Mouse (Mus musculus) myocyte (in vitro differentiated cells): ENCODE results near the gene Lyve1. TPM values are rescaled to one million over a fixed set of nuclear protein-coding genes. Genes with fewer than 3 reads are reported as not detected.

Experiments
- H3K27me3 ChIP-seq: one replicate; pipeline ENCODE4 v1.6.1; 2011; ENCODE audit not compliant: control insufficient read depth, insufficient read depth, insufficient read length
- H3K36me3 ChIP-seq: one replicate; pipeline ENCODE4 v1.6.1; 2011; ENCODE audit not compliant: control insufficient read depth, insufficient read depth
- H3K4me2 ChIP-seq: one replicate; pipeline ENCODE4 v1.6.1; 2011; ENCODE audit warnings: low read depth, control low read depth
- H3K4me3 ChIP-seq: one replicate; pipeline ENCODE4 v1.5.1; 2011; ENCODE audit warnings: mild to moderate bottlenecking, control low read depth, moderate library complexity
- H3K79me2 ChIP-seq: one replicate; pipeline ENCODE4 v1.6.1; 2011; ENCODE audit not compliant: control insufficient read depth, insufficient read depth
- H3ac ChIP-seq: one replicate; pipeline ENCODE4 v1.6.1; 2011; ENCODE audit not compliant: control insufficient read depth, insufficient read length
- CEBPB ChIP-seq: IDR thresholded peaks from 2 replicates; pipeline ENCODE4 v1.6.1; 2011; ENCODE audit warnings: mild to moderate bottlenecking, moderate library complexity; ENCODE audit not compliant: poor library complexity, insufficient read depth, severe bottlenecking
- E2F4 ChIP-seq: IDR thresholded peaks from one replicate; pipeline ENCODE4 v1.6.1; 2011; ENCODE audit warnings: mild to moderate bottlenecking, control low read depth, moderate library complexity; ENCODE audit not compliant: insufficient read depth
- MAX ChIP-seq: IDR thresholded peaks from one replicate; pipeline ENCODE4 v1.6.1; 2011; ENCODE audit warnings: low read depth, mild to moderate bottlenecking, control low read depth
- MYOD1 ChIP-seq, 3 experiments: IDR thresholded peaks; one replicate each; pipeline ENCODE4 v1.6.1; 2011; ENCODE audit warnings: control low read depth in 2 of 3, low read depth in 2 of 3, mild to moderate bottlenecking in 2 of 3, moderate library complexity in 1 of 3; ENCODE audit not compliant: insufficient read length in 2 of 3, control insufficient read depth in 1 of 3
- MYOG ChIP-seq, 3 experiments: IDR thresholded peaks; one replicate each; pipeline ENCODE4 v1.6.1; 2011; ENCODE audit warnings: control low read depth in 2 of 3, low read depth in 2 of 3, mild to moderate bottlenecking in 2 of 3; ENCODE audit not compliant: insufficient read length in 2 of 3, control insufficient read depth in 1 of 3, insufficient read depth in 1 of 3
- POLR2A ChIP-seq: IDR thresholded peaks from one replicate; pipeline ENCODE4 v1.6.1; 2011; ENCODE audit warnings: low read depth, mild to moderate bottlenecking, control low read depth, moderate library complexity; ENCODE audit not compliant: insufficient read length
- POLR2AphosphoS2 ChIP-seq: IDR thresholded peaks from one replicate; pipeline ENCODE4 v1.6.1; 2011; ENCODE audit warnings: low read depth, control low read depth; ENCODE audit not compliant: insufficient read length
- REST ChIP-seq: IDR thresholded peaks from one replicate; pipeline ENCODE4 v1.6.1; 2011; ENCODE audit warnings: mild to moderate bottlenecking, control low read depth, moderate library complexity; ENCODE audit not compliant: insufficient read depth, insufficient read length
- SRF ChIP-seq: IDR thresholded peaks from one replicate; pipeline ENCODE4 v1.6.1; 2011; ENCODE audit warnings: low read depth; ENCODE audit not compliant: control insufficient read depth, insufficient read length
- TCF12 ChIP-seq: IDR thresholded peaks from one replicate; pipeline ENCODE4 v1.6.1; 2011; ENCODE audit warnings: mild to moderate bottlenecking, control low read depth; ENCODE audit not compliant: poor library complexity, insufficient read depth, severe bottlenecking
- TCF3 ChIP-seq: IDR thresholded peaks from one replicate; pipeline ENCODE4 v1.6.1; 2011; ENCODE audit warnings: low read depth, control low read depth; ENCODE audit not compliant: insufficient read length
- USF1 ChIP-seq: IDR thresholded peaks from one replicate; pipeline ENCODE4 v1.6.1; 2011; ENCODE audit warnings: low read depth, mild to moderate bottlenecking, control low read depth, moderate library complexity
- polyA plus RNA-seq: library from polyadenylated mRNA; unstranded; fragments of >200 nt; fragmentation: generic; extraction: Trizol; gene quantifications from one replicate; pipeline ENCODE4 v1.2.1, GENCODE M21; 2012; ENCODE audit warnings: missing spikeins

Lyve1 gene
- polyA plus RNA-seq, 1 experiment = not detected

DNA sequence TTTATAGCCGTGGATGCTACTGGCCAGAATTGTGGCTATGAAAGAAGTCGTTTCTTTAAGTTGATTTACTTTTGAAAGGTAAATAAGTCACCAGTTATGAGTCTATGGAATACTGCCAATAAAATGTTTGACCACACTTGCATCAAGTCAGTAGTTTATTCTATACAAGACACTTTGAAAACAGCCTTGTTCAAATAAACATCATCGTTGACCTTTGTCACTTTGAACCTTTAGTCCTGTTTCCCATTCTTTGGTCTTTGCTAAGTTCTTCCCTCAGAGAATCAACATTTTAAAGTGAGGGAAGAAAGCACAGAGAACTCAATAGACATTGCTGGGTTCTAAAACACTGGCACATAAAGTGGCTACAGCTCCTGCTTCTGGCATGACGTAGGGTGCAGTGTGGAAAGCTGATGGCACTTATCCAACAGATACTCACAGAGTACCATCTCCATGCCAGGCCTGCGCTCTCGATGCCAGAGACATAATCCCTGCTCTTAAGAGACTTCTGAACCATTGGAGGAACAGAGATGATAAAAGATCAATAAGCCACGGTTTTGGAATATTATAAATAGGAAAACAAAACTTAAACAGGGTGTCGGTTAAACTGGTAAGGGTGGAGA is 8.0 kb downstream of the Lyve1 start:
- Histone ChIP-seq H3K4me2 (no peak overlapping the region), H3ac (no peak overlapping the region), H3K36me3 (no peaks in the 10 kb centered on the region), H3K79me2 (no peaks in the 10 kb centered on the region), H3K4me3 (no peak overlapping the region), H3K27me3 (peaks cover 2% of the 10 kb centered on the region)
- TF ChIP-seq MAX = no peak
- no peak for TF ChIP-seq TCF3
- no peak for TF ChIP-seq REST
- no peak for TF ChIP-seq USF1
- no peak for TF ChIP-seq MYOD1 (IDR thresholded peaks at IDR 0.05; ENCODE audit: control insufficient read depth in 1 of 3, insufficient read length in 2 of 3, low read depth in 2 of 3)
- TF ChIP-seq MYOG (IDR thresholded peaks at IDR 0.05; ENCODE audit: control insufficient read depth in 1 of 3, insufficient read depth in 1 of 3, insufficient read length in 2 of 3, low read depth in 2 of 3) = no peak
- no peak for TF ChIP-seq E2F4
- TF ChIP-seq TCF12 = no peak
- TF ChIP-seq CEBPB = no peak
- TF ChIP-seq SRF = no peak
- TF ChIP-seq POLR2AphosphoS2 = no peak
- no peak for TF ChIP-seq POLR2A

DNA sequence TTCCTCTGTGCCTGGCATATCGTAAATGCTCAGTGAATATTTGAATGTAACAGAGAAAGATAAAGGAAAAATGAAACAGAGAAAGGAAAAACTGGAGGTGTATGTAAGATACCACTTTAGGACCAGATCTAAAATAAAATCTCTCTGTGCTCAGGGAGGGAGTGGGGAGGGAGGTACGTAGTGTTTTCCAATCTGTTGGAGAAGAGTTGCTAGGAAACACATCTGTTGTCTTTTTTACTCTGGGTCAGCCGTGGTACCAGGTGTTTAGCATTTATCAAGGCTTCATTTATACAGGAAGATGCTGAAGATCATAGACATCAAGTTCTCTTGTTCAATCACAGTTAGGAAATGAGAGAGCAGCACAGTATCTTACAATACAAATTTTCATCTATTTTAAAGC is 8.5 kb downstream of the Lyve1 start:
- H3K4me2 ChIP-seq = no peak overlapping the region
- no peak overlapping the region for H3ac ChIP-seq
- TF ChIP-seq E2F4 = no peak
- TF ChIP-seq TCF12 = no peak
- no peak for TF ChIP-seq MAX
- TF ChIP-seq TCF3 = no peak
- TF ChIP-seq USF1 = no peak
- TF ChIP-seq MYOG (IDR thresholded peaks at IDR 0.05; ENCODE audit: control insufficient read depth in 1 of 3, insufficient read depth in 1 of 3, insufficient read length in 2 of 3, low read depth in 2 of 3) = no peak
- no peak for TF ChIP-seq SRF
- TF ChIP-seq MYOD1 (IDR thresholded peaks at IDR 0.05; ENCODE audit: control insufficient read depth in 1 of 3, insufficient read length in 2 of 3, low read depth in 2 of 3) = no peak
- TF ChIP-seq CEBPB = no peak
- TF ChIP-seq POLR2A = no peak
- TF ChIP-seq REST = no peak
- no peak for TF ChIP-seq POLR2AphosphoS2
- no peaks in the 10 kb centered on the region for H3K79me2 ChIP-seq
- no peaks in the 10 kb centered on the region for H3K36me3 ChIP-seq
- H3K27me3 ChIP-seq = peaks cover 7% of the 10 kb centered on the region
- H3K4me3 ChIP-seq = no peak overlapping the region

- H3K4me3 ChIP-seq = no peak overlapping the region
- no peak overlapping the region for H3K4me2 ChIP-seq
- no peak overlapping the region for H3ac ChIP-seq
- TF ChIP-seq USF1 (no peak), MYOD1 (IDR thresholded peaks at IDR 0.05; ENCODE audit: control insufficient read depth in 1 of 3, insufficient read length in 2 of 3, low read depth in 2 of 3) (peak in 1 of 3 experiments; percentile 6), POLR2A (no peak), TCF3 (no peak), MYOG (IDR thresholded peaks at IDR 0.05; ENCODE audit: control insufficient read depth in 1 of 3, insufficient read depth in 1 of 3, insufficient read length in 2 of 3, low read depth in 2 of 3) (no peak), TCF12 (no peak)
- peaks cover 7% of the 10 kb centered on the region for H3K27me3 ChIP-seq
- no peaks in the 10 kb centered on the region for H3K79me2 ChIP-seq
- H3K36me3 ChIP-seq = no peaks in the 10 kb centered on the region
Observed at GRCm38 (mm10) chr7:110853611-110854010, 9.4 kb downstream of the Lyve1 start.

GRCm38 (mm10) chr7:110851541-110852203 is 11.4 kb downstream of the Lyve1 start:
- Histone ChIP-seq H3K4me2 (no peak overlapping the region), H3K79me2 (no peaks in the 10 kb centered on the region), H3K27me3 (peaks cover 7% of the 10 kb centered on the region), H3K4me3 (no peak overlapping the region), H3K36me3 (no peaks in the 10 kb centered on the region), H3ac (no peak overlapping the region)
- no peak for TF ChIP-seq E2F4

GRCm38 (mm10) chr7:110848371-110848770 is 14.7 kb downstream of the Lyve1 start:
- Histone ChIP-seq H3K27me3 (peaks cover 7% of the 10 kb centered on the region), H3K4me2 (no peak overlapping the region), H3K36me3 (no peaks in the 10 kb centered on the region), H3K79me2 (peaks cover under 1% of the 10 kb centered on the region), H3ac (no peak overlapping the region), H3K4me3 (no peak overlapping the region)
- 0 out of 2 replicates have a peak, but pooled peaks have one; percentile 24 for TF ChIP-seq CEBPB
- TF ChIP-seq E2F4 = no peak

GRCm38 (mm10) chr7:110847321-110847720 is 15.7 kb downstream of the Lyve1 start:
- no peak for TF ChIP-seq POLR2AphosphoS2
- TF ChIP-seq SRF = no peak
- no peak for TF ChIP-seq REST
- TF ChIP-seq MAX = no peak
- no peak for TF ChIP-seq USF1
- TF ChIP-seq MYOD1 (IDR thresholded peaks at IDR 0.05; ENCODE audit: control insufficient read depth in 1 of 3, insufficient read length in 2 of 3, low read depth in 2 of 3) = no peak
- no peak for TF ChIP-seq POLR2A
- TF ChIP-seq CEBPB = no peak
- no peak for TF ChIP-seq MYOG (IDR thresholded peaks at IDR 0.05; ENCODE audit: control insufficient read depth in 1 of 3, insufficient read depth in 1 of 3, insufficient read length in 2 of 3, low read depth in 2 of 3)
- TF ChIP-seq TCF3 = no peak
- no peak for TF ChIP-seq TCF12
- no peak overlapping the region for H3ac ChIP-seq

More at GRCm38 (mm10) chr7:110847321-110847720, 15.7 kb downstream of the Lyve1 start:
- Histone ChIP-seq H3K36me3 (no peaks in the 10 kb centered on the region), H3K27me3 (peaks cover 7% of the 10 kb centered on the region), H3K4me2 (no peak overlapping the region), H3K79me2 (peaks cover 9% of the 10 kb centered on the region), H3K4me3 (no peak overlapping the region)
